Mouse (Mus musculus): ENCODE measurements at regions not wholly inside any gene's neighbourhood (a gene's known extent, or its start where the extent isn't known, plus 50 kb on each side); places are given as distances from the start of the nearest gene placed in this dataset.

GRCm38 (mm10) chr8:54451323-54452021 is 77.9 kb upstream of the Asb5 start:
- Histone ChIP-seq H3K4me1 (ENCODE audit: control insufficient read depth in 1 of 2, insufficient read depth in 2 of 2) (peaks cover 6 to 18% of the 10 kb centered on the region in 2 experiments; a peak in 2 of 4 replicates), H3K9me3 (replicated peaks; ENCODE audit: low read length) (no peaks in the 10 kb centered on the region), H3K4me2 (ENCODE audit: insufficient read depth, low read depth, poor library complexity, severe bottlenecking) (no peak overlapping the region), H3K9ac (ENCODE audit: insufficient read depth, low read depth) (no peak overlapping the region), H3K27me3 (replicated peaks) (no peaks in the 10 kb centered on the region), H3K4me3 (replicated peaks in 1 of 3; ENCODE audit: low read depth in 2 of 3, low read length in 2 of 3, poor library complexity in 1 of 3) (no peak overlapping the region), H3K79me2 (replicated peaks; ENCODE audit: control insufficient read depth, extremely low read depth, insufficient read depth, poor library complexity, severe bottlenecking) (no peaks in the 10 kb centered on the region), H3K27ac (ENCODE audit: insufficient read depth, low read depth) (no peak overlapping the region), H3K36me3 (replicated peaks in 1 of 2; ENCODE audit: control insufficient read depth in 1 of 2, insufficient read depth in 1 of 2, low read length in 1 of 2) (no peaks in the 10 kb centered on the region)
- TF ChIP-seq E2F4 (IDR thresholded peaks at IDR 0.05; ENCODE audit: insufficient replicate concordance, low read depth, low read length) (no peak), UBTF (IDR thresholded peaks at IDR 0.05; ENCODE audit: low read depth, low read length) (no peak), HCFC1 (IDR thresholded peaks at IDR 0.05; ENCODE audit: low read depth, low read length) (no peak), SMC3 (IDR thresholded peaks at IDR 0.05; ENCODE audit: low read depth, low read length) (no peak), USF1 (IDR thresholded peaks at IDR 0.05; ENCODE audit: low read depth, low read length) (no peak), EP300 (IDR thresholded peaks at IDR 0.05; ENCODE audit: low read length) (no peak), SIN3A (IDR thresholded peaks at IDR 0.05; ENCODE audit: low read length) (no peak), PAX5 (IDR thresholded peaks at IDR 0.05; ENCODE audit: low read length) (no peak), ZC3H11A (IDR thresholded peaks at IDR 0.05; ENCODE audit: low read depth, low read length) (no peak), ZNF384 (IDR thresholded peaks at IDR 0.05; ENCODE audit: low read depth, low read length) (no peak), MAX (IDR thresholded peaks at IDR 0.05; ENCODE audit: low read length) (no peak), USF2 (conservative IDR thresholded peaks at IDR 0.05; ENCODE audit: low read depth, low read length) (no peak), MXI1 (IDR thresholded peaks at IDR 0.05; ENCODE audit: low read depth, low read length) (no peak), TBP (conservative IDR thresholded peaks at IDR 0.05; ENCODE audit: low read depth, low read length) (no peak), JUND (conservative IDR thresholded peaks at IDR 0.05; ENCODE audit: low read depth, low read length) (no peak), CTCF (conservative IDR thresholded peaks at IDR 0.05 in 1 of 2, IDR thresholded peaks at IDR 0.05 in 1 of 2; ENCODE audit: low read depth in 2 of 2, low read length in 2 of 2) (no peak), JUN (IDR thresholded peaks at IDR 0.05; ENCODE audit: insufficient read depth, low read depth, low read length) (no peak), MEF2A (IDR thresholded peaks at IDR 0.05; ENCODE audit: borderline replicate concordance, low read depth, low read length) (no peak)
- dilution Hi-C loops (cut with MboI; ENCODE audit: extremely low pct_ligation_motif_present, extremely low pct_unique_long_range_greater_than_20kb, low sequenced_read_pairs): no loop called here
- DNase-seq (ENCODE audit: extremely low read depth): no peak
- in situ Hi-C loops (cut with MboI; ENCODE audit: low pct_ligation_motif_present, low pct_unique_long_range_greater_than_20kb, low sequenced_read_pairs): no loop called here

DNA sequence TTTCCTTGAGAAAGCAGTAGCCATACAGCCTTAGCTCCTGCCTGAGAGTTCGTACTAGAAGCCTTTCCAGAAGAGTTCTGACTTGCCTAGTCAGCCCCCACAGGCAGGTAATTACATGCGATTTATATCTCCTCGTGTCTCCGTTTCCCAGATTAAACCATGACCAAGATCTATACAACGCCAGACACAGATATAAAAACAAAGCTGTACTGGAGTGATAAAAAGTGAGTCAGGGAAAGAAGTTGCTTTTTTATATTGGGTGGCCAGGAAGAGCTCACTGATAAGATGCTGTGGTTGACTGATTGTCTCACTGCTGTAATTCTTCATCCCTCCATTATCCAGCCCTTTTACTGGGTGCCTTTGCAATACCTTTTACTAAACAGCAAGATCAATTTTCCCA is 64.4 kb upstream of the Asb5 start:
- no peak overlapping the region for H3K4me2 ChIP-seq (ENCODE audit: insufficient read depth, low read depth, poor library complexity, severe bottlenecking)
- DNase-seq (ENCODE audit: extremely low read depth): no peak
- no peak overlapping the region for H3K27ac ChIP-seq (ENCODE audit: insufficient read depth, low read depth)

More for the DNA sequence above, 64.4 kb upstream of the Asb5 start:
- H3K79me2 ChIP-seq (replicated peaks; ENCODE audit: control insufficient read depth, extremely low read depth, insufficient read depth, poor library complexity, severe bottlenecking): no peaks in the 10 kb centered on the region
- H3K36me3 ChIP-seq (replicated peaks in 1 of 2; ENCODE audit: control insufficient read depth in 1 of 2, insufficient read depth in 1 of 2, low read length in 1 of 2): no peaks in the 10 kb centered on the region
- no peak for TF ChIP-seq USF1 (IDR thresholded peaks at IDR 0.05; ENCODE audit: low read depth, low read length)
- no peak for TF ChIP-seq MYC (IDR thresholded peaks at IDR 0.05; ENCODE audit: low read depth, low read length)
- no peak for TF ChIP-seq SMC3 (IDR thresholded peaks at IDR 0.05; ENCODE audit: low read depth, low read length)
- TF ChIP-seq CHD2 (IDR thresholded peaks at IDR 0.05; ENCODE audit: low read length): no peak
- no peak for TF ChIP-seq NELFE (IDR thresholded peaks at IDR 0.05; ENCODE audit: low read depth, low read length)
- no peak for TF ChIP-seq USF2 (conservative IDR thresholded peaks at IDR 0.05; ENCODE audit: low read depth, low read length)
- TF ChIP-seq JUN (IDR thresholded peaks at IDR 0.05; ENCODE audit: insufficient read depth, low read depth, low read length): no peak
- H3K9me3 ChIP-seq (replicated peaks; ENCODE audit: low read length): no peaks in the 10 kb centered on the region
- H3K27me3 ChIP-seq (replicated peaks): no peaks in the 10 kb centered on the region
- in situ Hi-C loops (cut with MboI; ENCODE audit: low pct_ligation_motif_present, low pct_unique_long_range_greater_than_20kb, low sequenced_read_pairs): no loop called here
- no peaks in the 10 kb centered on the region for H3K4me1 ChIP-seq (ENCODE audit: control insufficient read depth in 1 of 2, insufficient read depth in 2 of 2)
- H3K9ac ChIP-seq (ENCODE audit: insufficient read depth, low read depth): no peak overlapping the region
- H3K4me3 ChIP-seq (replicated peaks in 1 of 3; ENCODE audit: low read depth in 2 of 3, low read length in 2 of 3, poor library complexity in 1 of 3): no peak overlapping the region
- dilution Hi-C loops (cut with MboI; ENCODE audit: extremely low pct_ligation_motif_present, extremely low pct_unique_long_range_greater_than_20kb, low sequenced_read_pairs): no loop called here
